Mouse (Mus musculus) lung, embryonic 16.5 days (tissue): Measurements from ENCODE around the gene Extl2. TPM values are rescaled to one million over a fixed set of nuclear protein-coding genes. Genes with fewer than 3 reads are reported as not detected.

Experiments used
- ATAC-seq: fragments of 200-750 bp; cut with Nextera tagmentation; 2 replicates; pipeline ENCODE4 v1.8.0; 2017; ENCODE audit warnings: low read depth, mild to moderate bottlenecking, moderate library complexity
- H3K27ac ChIP-seq: fragments of 300-500 bp; sonication (generic); 2 replicates; pipeline ENCODE4 v1.5.1; 2014; ENCODE audit warnings: mild to moderate bottlenecking, control low read depth, low read length
- H3K27me3 ChIP-seq: fragments of 300-500 bp; sonication (generic); 2 replicates; pipeline ENCODE4 v1.6.1; 2014; ENCODE audit warnings: low read depth, low read length, mixed read lengths; ENCODE audit not compliant: control insufficient read depth, insufficient read depth
- H3K36me3 ChIP-seq: fragments of 300-500 bp; sonication (generic); 2 replicates; pipeline ENCODE4 v1.6.1; 2014; ENCODE audit warnings: low read length; ENCODE audit not compliant: control insufficient read depth, insufficient read depth
- H3K4me1 ChIP-seq: fragments of 300-500 bp; sonication (generic); replicated peaks from 2 replicates; pipeline ENCODE4 v1.6.1; 2014; ENCODE audit warnings: low read length, mixed read lengths; ENCODE audit not compliant: control insufficient read depth, insufficient read depth
- H3K4me2 ChIP-seq: fragments of 300-500 bp; sonication (generic); 2 replicates; pipeline ENCODE4 v1.6.1; 2014; ENCODE audit warnings: low read depth, low read length, control low read depth
- H3K4me3 ChIP-seq: fragments of 300-500 bp; sonication (generic); 2 replicates; pipeline ENCODE4 v1.5.1; 2014; ENCODE audit warnings: mild to moderate bottlenecking, low read length, control low read depth
- H3K9ac ChIP-seq: fragments of 300-500 bp; sonication (generic); 2 replicates; pipeline ENCODE4 v1.6.1; 2014; ENCODE audit warnings: low read length, control low read depth
- H3K9me3 ChIP-seq: fragments of 300-500 bp; sonication (generic); 2 replicates; pipeline ENCODE4 v1.6.1; 2016; ENCODE audit warnings: low read length; ENCODE audit not compliant: control insufficient read depth
- WGBS: fragments of 180-500 bp; shearing (Covaris S2); extraction: QIAGEN DNeasy Blood & Tissue Kit; methylation state at CpG from one replicate; pipeline ENCODE4 v1.1.7; 2014; 5-methylcytosine and 5-hydroxymethylcytosine counted together
- polyA plus RNA-seq: library from polyadenylated mRNA; unstranded; fragments of >200 nt; fragmentation: Nextera tagmentation; extraction: Ambion mirVana; gene quantifications from 2 replicates; pipeline ENCODE4 v1.2.1, GENCODE M21; 2015

The Extl2 gene
- polyA plus RNA-seq = 16.9 and 18.0 TPM in 2 replicates

DNA sequence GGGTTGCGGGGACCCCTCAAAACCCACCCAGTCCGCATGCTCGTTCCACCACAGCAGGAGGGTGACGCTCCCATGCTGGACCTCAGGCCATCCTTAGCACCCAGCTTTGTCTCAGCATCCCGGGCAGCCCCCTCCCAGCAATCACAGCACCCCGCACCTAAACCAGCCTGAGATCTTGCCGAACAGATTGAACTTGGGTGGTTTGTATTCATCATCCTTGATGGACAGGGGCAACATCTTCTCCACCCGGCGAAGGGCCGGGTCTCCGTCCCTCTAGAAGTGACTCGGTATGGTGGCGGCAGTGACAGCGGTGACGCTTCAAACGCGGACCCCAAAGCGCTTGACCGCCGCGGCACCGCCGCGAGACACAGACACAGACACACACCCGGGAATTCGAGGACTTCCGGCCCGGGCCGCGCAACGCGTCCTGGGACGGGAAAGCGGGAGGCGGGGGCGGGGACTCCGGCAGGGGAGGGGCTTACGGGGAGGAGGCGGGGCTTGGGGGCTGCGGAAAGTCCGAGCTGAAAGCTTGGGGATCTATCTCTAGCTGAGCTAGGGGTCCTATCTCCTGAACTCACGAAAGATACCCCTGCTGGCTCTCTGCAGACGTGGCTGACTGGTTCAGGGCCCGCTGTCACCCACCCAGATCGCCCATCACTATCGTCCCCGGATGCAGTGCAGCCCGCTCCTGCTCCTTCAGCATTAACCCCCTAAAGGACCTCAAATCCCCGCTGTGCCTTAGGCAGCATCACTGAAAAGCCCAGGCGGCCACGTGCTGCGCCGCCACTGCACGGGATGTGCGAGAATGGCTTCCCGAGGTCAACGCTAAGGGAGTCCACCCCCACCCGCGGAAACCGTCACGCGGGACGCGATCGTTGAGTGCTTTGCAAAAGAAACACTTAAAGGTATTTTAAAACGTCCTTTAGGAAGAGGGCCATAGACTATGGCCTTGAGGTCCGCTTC, at the start of gene Extl2, which contains the start of gene Slc30a7:
Gene Extl2, plus strand, starts transcription at position 485 of the 963 bp plus-strand sequence.
Gene Slc30a7, minus strand, starts transcription at position 429 of the 963 bp plus-strand sequence.
- Histone ChIP-seq H3K4me1 (peaks cover 9% of the 10 kb centered on the region), H3K27me3 (no peaks in the 10 kb centered on the region), H3K9ac (peak within 1 kb of the TSS; percentile 83), H3K36me3 (peaks cover 8% of the 10 kb centered on the region; the same call in 1 of the 2 replicates), H3K9me3 (no peaks in the 10 kb centered on the region), H3K4me3 (peak within 1 kb of the TSS; percentile 89), H3K4me2 (peak within 1 kb of the TSS; percentile 99), H3K27ac (peak within 1 kb of the TSS; percentile 90)
- peak; percentile 96 for ATAC-seq
- WGBS = under 1% methylated on average over 67 of the region's 67 CpGs

DNA sequence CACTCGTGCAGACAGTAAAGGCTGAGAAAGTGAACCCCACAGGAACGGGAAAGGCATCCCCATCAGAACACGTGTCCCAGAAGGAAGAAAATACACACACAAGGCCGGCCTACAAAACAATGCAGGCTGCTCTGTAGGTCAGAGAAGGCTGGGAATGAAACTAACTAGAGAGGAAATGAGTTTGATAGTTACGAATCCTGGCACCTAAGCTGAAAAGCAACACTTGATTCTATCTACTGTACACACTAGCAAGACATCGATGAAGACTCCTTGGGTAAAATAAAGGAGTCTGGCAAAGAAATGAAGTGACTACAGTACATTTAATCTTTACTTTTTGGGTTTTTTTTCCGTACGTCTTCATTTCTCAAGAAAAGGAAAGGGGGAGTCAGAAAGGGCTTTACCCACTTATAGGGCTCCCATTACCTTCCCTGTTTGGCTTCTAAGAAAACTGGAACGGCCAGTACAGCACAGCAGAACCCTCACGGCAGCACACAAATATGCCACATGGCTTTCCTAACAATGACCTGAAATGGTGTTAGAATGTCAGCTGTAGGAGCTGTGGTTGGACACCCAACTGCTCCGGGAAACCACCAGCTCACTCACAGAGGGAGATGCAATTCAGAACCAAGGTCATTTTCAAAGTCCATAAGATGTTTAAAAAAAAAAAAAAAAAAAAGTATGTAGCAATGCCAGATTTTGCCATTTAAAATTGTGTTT, 45.8 kb upstream of the Extl2 start:
- ATAC-seq = no peak
- no peak overlapping the region for H3K27ac ChIP-seq
- 88% methylated on average over 11 of the region's 11 CpGs for WGBS

DNA sequence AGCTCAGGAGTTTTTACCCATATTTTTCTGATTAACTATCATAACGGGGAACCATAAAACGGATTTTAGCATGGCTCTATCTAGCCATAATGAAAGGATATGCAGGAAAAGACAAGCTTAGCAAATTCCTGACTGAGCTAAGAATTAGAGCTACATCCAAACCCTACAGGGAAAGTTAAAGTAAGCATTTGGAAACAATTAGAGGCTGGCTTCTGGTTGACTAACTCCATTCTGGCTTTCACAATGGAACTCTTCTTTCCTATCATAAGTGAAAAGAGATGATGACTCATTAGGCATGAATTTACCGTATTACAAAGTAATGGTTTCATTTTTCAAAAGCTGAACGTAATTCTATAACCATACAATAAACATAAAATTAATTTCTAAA, 45.2 kb upstream of the Extl2 start:
- Histone ChIP-seq H3K4me2 (no peak overlapping the region), H3K27me3 (no peaks in the 10 kb centered on the region), H3K4me3 (no peak overlapping the region), H3K36me3 (no peaks in the 10 kb centered on the region), H3K9ac (no peak overlapping the region), H3K27ac (no peak overlapping the region), H3K9me3 (no peaks in the 10 kb centered on the region), H3K4me1 (no peaks in the 10 kb centered on the region)
- ATAC-seq = no peak
- 81% methylated on average over 4 of the region's 4 CpGs for WGBS

More for the DNA sequence above, 45.8 kb upstream of the Extl2 start:
- Histone ChIP-seq H3K9ac (no peak overlapping the region), H3K4me2 (no peak overlapping the region), H3K9me3 (no peaks in the 10 kb centered on the region), H3K36me3 (no peaks in the 10 kb centered on the region), H3K4me1 (no peaks in the 10 kb centered on the region), H3K27me3 (no peaks in the 10 kb centered on the region), H3K4me3 (no peak overlapping the region)

DNA sequence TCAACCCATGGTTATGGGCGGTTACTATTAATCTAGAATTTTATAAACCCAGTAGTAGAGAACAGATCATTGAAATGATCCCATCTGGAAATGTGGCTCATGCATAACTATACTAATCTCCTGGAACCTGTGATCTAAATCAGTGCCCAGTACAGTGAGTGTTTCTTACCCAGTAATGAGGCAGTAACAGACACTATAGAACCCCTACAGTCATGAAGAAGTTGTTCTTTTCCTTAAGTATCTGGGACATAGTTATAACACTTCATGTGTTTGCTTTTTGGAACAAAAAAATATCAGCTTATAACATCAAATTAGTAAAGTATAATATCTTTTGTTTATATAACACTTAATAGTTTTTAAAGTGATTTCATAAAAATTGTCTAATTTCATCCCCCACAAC, 43.7 kb upstream of the Extl2 start:
- H3K4me1 ChIP-seq = no peaks in the 10 kb centered on the region
- ATAC-seq = peak; percentile 65
- no peak overlapping the region for H3K4me3 ChIP-seq
- no peaks in the 10 kb centered on the region for H3K27me3 ChIP-seq
- WGBS = 89% methylated on average over 1 of the region's 1 CpGs
- no peaks in the 10 kb centered on the region for H3K9me3 ChIP-seq
- no peaks in the 10 kb centered on the region for H3K36me3 ChIP-seq
- H3K9ac ChIP-seq = no peak overlapping the region
- no peak overlapping the region for H3K4me2 ChIP-seq
- H3K27ac ChIP-seq = no peak overlapping the region; the same call in 1 of the 2 replicates

DNA sequence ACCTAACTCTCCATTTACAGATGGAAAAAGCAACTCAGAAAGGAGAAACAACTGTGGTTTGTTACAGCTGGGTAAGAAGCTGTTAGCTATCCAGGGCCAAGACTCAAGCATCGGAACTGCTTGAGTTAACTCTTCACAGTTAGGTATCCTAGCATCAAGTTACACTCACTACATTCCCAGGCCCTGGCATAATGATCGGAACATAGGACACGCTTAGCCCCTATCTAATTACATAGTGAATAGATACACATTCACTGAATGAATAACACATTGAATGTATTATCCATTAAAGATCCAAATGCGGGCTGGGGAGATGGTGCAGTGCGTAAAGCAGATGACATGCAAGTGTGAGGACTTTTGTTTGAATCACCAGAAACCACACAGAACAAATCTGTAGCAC, 43.2 kb upstream of the Extl2 start:
- H3K36me3 ChIP-seq = no peaks in the 10 kb centered on the region
- no peak; the same call in 1 of the 2 replicates for ATAC-seq
- H3K9me3 ChIP-seq = no peaks in the 10 kb centered on the region
- H3K27me3 ChIP-seq = no peaks in the 10 kb centered on the region
- no peak overlapping the region for H3K4me2 ChIP-seq
- H3K4me1 ChIP-seq = no peaks in the 10 kb centered on the region
- H3K27ac ChIP-seq = peak overlapping the region; percentile 15
- H3K9ac ChIP-seq = no peak overlapping the region
- H3K4me3 ChIP-seq = no peak overlapping the region
- 76% methylated on average over 5 of the region's 5 CpGs for WGBS

DNA sequence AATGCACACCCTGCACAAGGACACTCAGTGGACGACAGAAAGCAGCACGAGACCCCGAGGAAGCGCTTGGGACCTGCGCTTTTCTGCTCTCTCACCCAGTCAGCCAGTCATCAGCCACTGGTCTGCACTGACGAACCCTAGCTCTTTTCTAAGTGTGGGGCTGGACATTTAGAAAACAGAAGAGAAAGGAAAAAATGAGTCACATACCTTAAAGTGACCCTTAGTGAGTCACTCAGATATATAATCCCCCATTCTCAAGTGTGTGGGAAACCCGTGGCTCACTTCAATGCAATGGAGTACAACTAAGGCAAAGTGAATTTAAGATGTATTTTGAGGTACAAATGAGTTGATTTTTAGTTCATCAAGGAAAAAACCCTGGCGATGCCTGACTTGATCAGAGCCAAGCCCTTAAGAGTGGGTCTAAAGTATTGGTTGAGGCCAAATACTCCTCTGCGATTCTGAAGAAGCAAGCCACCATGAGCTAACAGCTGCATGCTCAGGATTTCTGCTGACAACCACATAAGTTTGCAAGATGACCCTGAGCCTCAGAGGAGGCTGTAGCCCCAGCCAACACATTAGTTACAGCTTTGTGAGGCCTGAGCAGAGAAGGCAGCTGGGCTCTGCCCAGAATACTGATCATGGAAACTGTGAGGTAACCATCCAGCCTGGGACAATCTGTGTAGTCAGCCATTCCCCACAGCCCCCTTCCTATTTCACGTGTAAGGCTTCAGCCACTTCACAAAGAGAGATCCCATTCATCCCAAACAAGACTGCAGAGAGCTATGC, 38.3 kb upstream of the Extl2 start:
- no peak overlapping the region for H3K27ac ChIP-seq
- peaks cover 8% of the 10 kb centered on the region for H3K36me3 ChIP-seq
- WGBS = 83% methylated on average over 10 of the region's 10 CpGs
- no peaks in the 10 kb centered on the region for H3K9me3 ChIP-seq
- no peak overlapping the region for H3K4me2 ChIP-seq
- no peaks in the 10 kb centered on the region for H3K4me1 ChIP-seq
- peak; percentile 86 for ATAC-seq
- no peaks in the 10 kb centered on the region for H3K27me3 ChIP-seq
- H3K9ac ChIP-seq = no peak overlapping the region
- no peak overlapping the region for H3K4me3 ChIP-seq

DNA sequence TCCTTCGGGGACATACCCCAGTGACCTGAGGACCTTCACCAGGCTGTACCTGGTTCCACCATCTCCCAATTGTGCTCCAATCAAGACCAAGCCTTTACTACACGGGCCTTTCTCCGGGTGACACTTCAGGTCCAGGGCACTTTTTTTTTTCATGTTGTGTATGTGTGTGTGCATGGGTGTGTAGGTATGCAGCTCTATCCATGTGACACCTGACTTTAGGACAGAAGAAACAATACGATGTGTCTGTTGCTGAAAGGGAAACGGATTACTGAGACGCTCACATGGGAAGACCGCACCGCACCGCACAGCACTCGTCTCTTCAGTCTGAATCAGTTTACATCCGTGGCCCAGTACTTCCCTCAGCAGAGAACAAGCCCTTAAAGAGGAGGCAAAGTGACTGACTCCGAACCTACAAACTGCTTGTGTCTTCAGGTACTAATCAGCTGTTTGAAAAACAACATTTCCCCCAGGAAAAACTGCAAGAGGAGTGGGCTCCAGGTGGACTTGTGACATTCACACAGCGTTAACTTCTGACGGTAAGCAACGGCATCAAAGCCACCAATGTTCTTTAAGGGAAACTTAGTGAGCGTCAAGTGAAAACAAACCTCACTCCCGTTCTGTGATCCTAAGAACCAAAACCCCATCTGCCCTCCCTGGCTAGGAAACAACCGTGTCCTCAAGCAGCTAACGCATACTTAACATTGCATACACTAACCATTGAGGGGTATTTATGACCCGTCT, 36.0 kb upstream of the Extl2 start:
- Histone ChIP-seq H3K4me1 (no peaks in the 10 kb centered on the region), H3K36me3 (peaks cover 11% of the 10 kb centered on the region), H3K27me3 (no peaks in the 10 kb centered on the region), H3K4me3 (no peak overlapping the region), H3K9ac (no peak overlapping the region), H3K4me2 (no peak overlapping the region), H3K9me3 (no peaks in the 10 kb centered on the region), H3K27ac (no peak overlapping the region)
- ATAC-seq = no peak
- 88% methylated on average over 20 of the region's 20 CpGs for WGBS

DNA sequence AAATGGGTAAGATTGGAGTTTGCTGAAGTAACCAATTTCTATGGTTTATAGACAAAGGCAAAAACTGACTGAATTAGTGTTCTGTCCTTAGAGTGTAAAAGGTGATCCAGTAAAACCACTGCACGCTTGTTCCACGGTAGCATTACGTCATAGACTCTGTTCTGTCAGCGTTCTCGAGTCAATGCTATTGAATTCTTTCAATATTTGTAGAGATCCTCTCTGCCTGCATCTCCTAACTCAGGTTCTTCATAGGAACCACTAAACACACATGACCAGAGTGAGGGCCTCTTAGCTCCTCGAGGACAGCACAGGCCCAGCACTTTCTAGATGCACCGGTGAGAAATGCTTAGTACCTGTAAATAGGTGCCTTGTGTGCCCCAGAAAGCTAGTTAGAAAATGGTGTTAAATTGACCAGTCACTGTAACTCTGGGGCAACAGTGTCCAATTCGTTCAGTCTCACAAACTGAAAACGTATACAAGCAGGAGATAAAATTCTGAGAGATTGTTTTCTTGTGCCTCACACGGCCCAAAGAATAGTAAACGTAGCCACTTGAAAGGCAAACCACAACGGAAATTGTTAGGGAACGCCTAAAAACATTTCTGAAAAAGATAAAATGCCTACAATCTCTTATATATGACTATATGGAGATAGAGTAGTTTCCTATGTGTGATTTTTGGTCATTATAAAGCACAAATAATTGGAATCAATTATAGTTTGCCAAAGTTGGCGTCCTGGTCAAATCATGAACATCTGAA, 35.2 kb upstream of the Extl2 start:
- H3K36me3 ChIP-seq = peaks cover 11% of the 10 kb centered on the region
- H3K4me3 ChIP-seq = no peak overlapping the region
- no peak overlapping the region for H3K4me2 ChIP-seq
- H3K27me3 ChIP-seq = no peaks in the 10 kb centered on the region
- H3K4me1 ChIP-seq = no peaks in the 10 kb centered on the region
- no peak for ATAC-seq
- H3K27ac ChIP-seq = no peak overlapping the region
- H3K9me3 ChIP-seq = no peaks in the 10 kb centered on the region
- no peak overlapping the region for H3K9ac ChIP-seq
- 86% methylated on average over 14 of the region's 14 CpGs for WGBS
